Comparison of ENCODE assay signal across 9 mouse cellular contexts in genomic region chr16:93729801-93730721, GRCm38 (mm10). TPM values are rescaled to one million over a fixed set of nuclear protein-coding genes. Genes with fewer than 3 reads are reported as not detected.
DNase-seq lines count a peak whose midpoint lies in the region; ATAC-seq and TF ChIP-seq lines count a peak whose summit lies in the region.
"Had no signal": no experiment of that assay in that cellular context is flagged by ENCODE, and none has a peak within 500 bp of the region (broad histone marks: within the 10 kb centered on the region; RNA-seq: fewer than 3 reads in every experiment).

No protein-coding gene starts in this region.

- TF ChIP-seq CTCF in hindbrain, postnatal 0 days (IDR thresholded peaks at IDR 0.05; ENCODE audit: low read depth), result no peak

- H3K4me2 ChIP-seq in limb, embryonic 12.5 days, result no peak overlapping the region
- H3K4me2 ChIP-seq in hindbrain, postnatal 0 days (ENCODE audit: low read depth, low read length), result no peak overlapping the region

- DNase-seq in limb, embryonic 10.5 days (ENCODE audit: low spot score), result no peak
- peak; percentile 49 for DNase-seq in cerebellum, adult 8-10 months
- DNase-seq in hindbrain, postnatal 0 days (ENCODE audit: low spot score), result peak; percentile 63
- peak; percentile 30 to 41 for DNase-seq in right cerebral cortex, postnatal 36 days (ENCODE audit: low spot score in 2 of 2)
- no peak for DNase-seq in kidney, postnatal 4 days
- DNase-seq: thymus, postnatal 4 days had no signal

- no peaks in the 10 kb centered on the region for H3K36me3 ChIP-seq in limb, embryonic 12.5 days
- no peaks in the 10 kb centered on the region for H3K36me3 ChIP-seq in limb, embryonic 10.5 days
- peaks cover 9% of the 10 kb centered on the region for H3K36me3 ChIP-seq in hindbrain, postnatal 0 days (ENCODE audit: insufficient read depth, low read length)

- no peaks in the 10 kb centered on the region for H3K27me3 ChIP-seq in limb, embryonic 12.5 days
- H3K27me3 ChIP-seq in limb, embryonic 10.5 days (ENCODE audit: low read depth, poor library complexity, severe bottlenecking), result no peaks in the 10 kb centered on the region
- H3K27me3 ChIP-seq in hindbrain, postnatal 0 days (ENCODE audit: insufficient read depth, low read length), result no peaks in the 10 kb centered on the region

- 88% methylated on average over 23 of the region's 23 CpGs for whole genome bisulfite sequencing in limb, embryonic 12.5 days
- 89% methylated on average over 23 of the region's 23 CpGs for WGBS in limb, embryonic 10.5 days
- WGBS in hindbrain, postnatal 0 days, result 59% methylated on average over 23 of the region's 23 CpGs

- H3K9ac ChIP-seq in limb, embryonic 12.5 days (replicated peaks), result no peak overlapping the region
- H3K9ac ChIP-seq in hindbrain, postnatal 0 days (replicated peaks; ENCODE audit: low read length), result peak overlapping the region; percentile 5; the same call in 1 of the 2 replicates

- ATAC-seq in limb, embryonic 12.5 days (ENCODE audit: insufficient number of reproducible peaks, insufficient read depth, low FRiP score, low TSS enrichment, low read depth), result no peak
- ATAC-seq in hindbrain, postnatal 0 days, result peak; percentile 80
- ATAC-seq in monocyte, adult 5-6 weeks (replicated peaks; ENCODE audit: insufficient number of reproducible peaks, low FRiP score, low TSS enrichment, poor library complexity, severe bottlenecking), result no peak

- peaks cover 10% of the 10 kb centered on the region for H3K4me1 ChIP-seq in limb, embryonic 12.5 days (replicated peaks)
- H3K4me1 ChIP-seq in limb, embryonic 10.5 days, result 0 out of 2 replicates have a peak, but pooled peaks cover 10% of the 10 kb centered on the region
- H3K4me1 ChIP-seq in hindbrain, postnatal 0 days (ENCODE audit: insufficient read depth, low read length), result 0 out of 2 replicates have a peak, but pooled peaks cover 3% of the 10 kb centered on the region

- no peak overlapping the region for H3K4me3 ChIP-seq in limb, embryonic 12.5 days (replicated peaks)
- H3K4me3 ChIP-seq in limb, embryonic 10.5 days, result no peak overlapping the region
- no peak overlapping the region for H3K4me3 ChIP-seq in hindbrain, postnatal 0 days (ENCODE audit: low read length)

- no peaks in the 10 kb centered on the region for H3K9me3 ChIP-seq in limb, embryonic 12.5 days
- no peaks in the 10 kb centered on the region for H3K9me3 ChIP-seq in limb, embryonic 10.5 days (replicated peaks)
- no peaks in the 10 kb centered on the region for H3K9me3 ChIP-seq in hindbrain, postnatal 0 days (ENCODE audit: low read length)

- 0 out of 2 replicates have a peak overlapping the region, but pooled peaks have one; percentile 42 for H3K27ac ChIP-seq in limb, embryonic 12.5 days
- H3K27ac ChIP-seq in limb, embryonic 10.5 days, result no peak overlapping the region
- H3K27ac ChIP-seq in hindbrain, postnatal 0 days, result peak overlapping the region; percentile 55

RNA-seq across cellular contexts. Expression of gene Dop1b, which starts 18.4 kb away (rescaled TPM):
- polyA plus RNA-seq in limb, embryonic 12.5 days (2016; fragmentation: Nextera tagmentation; extraction: Ambion mirVana), result 9.6 and 11.2 TPM in 2 replicates
- 3.4 and 5.3 TPM in 2 replicates for polyA plus RNA-seq in limb, embryonic 10.5 days (2016; fragmentation: Nextera tagmentation; extraction: Ambion mirVana)
- total RNA-seq in hindbrain, postnatal 0 days (2014; rRNA removed), result 60.9 and 74.8 TPM in 2 replicates
- 25.4 and 26.8 TPM in 2 replicates for polyA plus RNA-seq in hindbrain, postnatal 0 days (2015; fragmentation: Nextera tagmentation; extraction: Ambion mirVana)
- 15.1 to 33.2 TPM (median 15.3 TPM) in 3 replicates for total RNA-seq in monocyte, adult 5-6 weeks (2017)

RNA-seq across cellular contexts. Expression of gene Cbr3, which starts 47.0 kb away (rescaled TPM):
- polyA plus RNA-seq in limb, embryonic 12.5 days (2016; fragmentation: Nextera tagmentation; extraction: Ambion mirVana), result 1.3 and 1.9 TPM in 2 replicates
- 0.60 and 0.93 TPM in 2 replicates for polyA plus RNA-seq in limb, embryonic 10.5 days (2016; fragmentation: Nextera tagmentation; extraction: Ambion mirVana)
- total RNA-seq in hindbrain, postnatal 0 days (2014; rRNA removed), result 0.58 and 5.1 TPM in 2 replicates
- 4.8 and 5.4 TPM in 2 replicates for polyA plus RNA-seq in hindbrain, postnatal 0 days (2015; fragmentation: Nextera tagmentation; extraction: Ambion mirVana)
- total RNA-seq in monocyte, adult 5-6 weeks (2017), result 0.53 to 1.1 TPM (median 0.87 TPM) in 3 replicates
- total RNA-seq: common myeloid progenitor, adult 5-6 weeks had no signal

Comparison
In these comparisons a context has a peak if more than half of its experiments do, and no peak if none do; other contexts are left out.
1. DNase-seq: peak in cerebellum, adult 8-10 months (single experiment), hindbrain, postnatal 0 days (single experiment) and right cerebral cortex, postnatal 36 days (2 of 2); none in limb, embryonic 10.5 days (single experiment) and kidney, postnatal 4 days (0 of 2).